Mouse (Mus musculus): ENCODE measurements around the gene Pald1.

DNA sequence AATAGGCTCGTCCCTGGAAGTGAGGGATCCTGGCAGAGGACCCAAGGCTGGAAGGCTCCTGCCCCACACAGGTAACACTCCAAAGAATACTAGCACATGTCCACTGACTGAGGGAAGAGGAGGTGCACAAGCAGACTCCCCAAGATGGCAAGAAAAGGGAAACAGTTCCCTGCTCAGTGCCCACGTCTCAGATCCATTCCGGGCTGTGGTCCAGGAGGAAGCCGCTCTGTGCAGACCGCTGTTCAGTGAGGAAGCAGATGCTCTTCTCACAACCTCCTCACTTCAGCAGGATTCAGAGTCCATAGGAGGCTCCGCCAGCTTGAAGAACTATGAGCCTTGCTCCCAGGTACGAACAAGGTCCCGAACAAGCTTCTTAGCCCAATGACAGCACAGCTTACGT lies 48.0 kb upstream of the Pald1 start:
- TF ChIP-seq CTCF (IDR thresholded peaks at IDR 0.05; ENCODE audit: control insufficient read depth, insufficient read depth, insufficient replicate concordance, low read depth, low read length): no peak
- TF ChIP-seq POLR2A (IDR thresholded peaks at IDR 0.05; ENCODE audit: control insufficient read depth, low read depth, low read length): no peak
